Mouse (Mus musculus): ENCODE results near the gene Fbl.
"Not testable (repeated sequence)": the region's sequence is repeated elsewhere in the genome, so short reads cannot be mapped to it uniquely, and the experiment has no call there.

The Fbl gene

DNA sequence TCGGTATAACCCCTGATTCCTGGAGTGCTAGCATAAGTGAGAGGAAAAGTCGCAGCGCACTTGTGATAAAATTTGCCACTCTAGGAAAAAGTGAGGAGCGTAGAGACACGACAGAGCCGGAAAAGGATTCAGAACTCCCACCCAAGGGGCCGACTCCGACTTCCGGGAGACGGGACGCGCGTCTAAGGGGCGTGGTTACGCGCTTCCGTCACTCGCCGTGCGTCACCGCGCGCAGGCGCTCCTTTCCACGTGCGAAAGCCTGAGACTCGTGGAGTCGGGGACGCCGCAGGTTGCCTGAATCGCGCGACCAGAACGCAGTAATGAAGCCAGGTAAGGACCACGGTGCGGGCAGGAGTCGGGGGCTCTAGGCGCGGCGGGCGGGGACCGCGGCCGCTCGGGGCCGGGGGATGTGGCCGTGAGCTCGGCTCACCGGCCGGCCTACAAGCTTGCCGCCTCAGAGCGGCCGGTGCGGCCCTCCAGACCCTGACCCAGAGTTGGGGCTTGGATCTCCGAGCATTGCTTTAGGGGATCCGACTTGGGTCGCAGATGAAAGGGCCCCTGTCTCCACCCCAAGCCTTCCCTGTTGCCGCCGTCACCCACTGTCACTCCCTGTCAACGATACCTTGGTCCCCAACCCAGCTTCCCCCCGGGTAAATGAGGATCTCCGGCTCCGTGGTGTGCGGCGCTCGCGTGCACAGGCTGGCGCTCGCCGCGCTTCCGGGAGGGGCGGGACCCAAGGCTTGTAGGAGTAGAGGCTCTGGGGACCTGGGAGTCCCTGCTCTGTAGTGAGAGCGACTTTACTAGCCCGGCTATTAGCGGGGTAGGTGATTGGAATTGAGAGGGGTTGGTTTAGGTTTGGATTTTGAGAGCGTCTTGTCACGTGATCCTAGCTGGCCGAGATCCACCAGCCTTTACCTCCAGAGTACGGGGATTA lies at the start of gene Fbl:
Fbl (plus strand) TSS at position 222 of the 934 bp plus-strand sequence.
- peak; percentile 89 for DNase-seq

- no peak for DNase-seq
Observed at GRCm38 (mm10) chr7:28129166-28129565, 40.3 kb upstream of the Fbl start, which contains the start of gene 9530053A07Rik. Gene 9530053A07Rik (plus strand): TSS chr7:28129466.

DNA sequence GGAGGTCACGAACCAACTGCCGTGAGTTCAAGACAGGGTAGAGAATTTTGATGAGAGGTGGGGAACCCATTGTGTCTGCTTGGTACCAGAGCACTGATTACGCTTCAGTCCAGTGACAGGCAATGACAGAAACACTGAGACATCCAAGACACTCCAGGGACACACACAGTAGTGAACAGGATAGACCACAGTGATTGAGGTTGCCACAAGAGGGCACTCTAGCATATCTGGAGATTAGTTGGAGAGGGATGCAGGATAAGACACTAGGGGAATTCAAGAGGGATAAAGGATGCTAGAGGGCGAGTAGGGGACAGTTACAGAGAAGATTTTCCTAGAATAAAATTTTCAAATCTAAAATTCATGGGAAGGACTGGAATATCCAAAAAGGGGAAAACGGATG lies 31.9 kb upstream of the Fbl start:
- no peak for DNase-seq

DNA sequence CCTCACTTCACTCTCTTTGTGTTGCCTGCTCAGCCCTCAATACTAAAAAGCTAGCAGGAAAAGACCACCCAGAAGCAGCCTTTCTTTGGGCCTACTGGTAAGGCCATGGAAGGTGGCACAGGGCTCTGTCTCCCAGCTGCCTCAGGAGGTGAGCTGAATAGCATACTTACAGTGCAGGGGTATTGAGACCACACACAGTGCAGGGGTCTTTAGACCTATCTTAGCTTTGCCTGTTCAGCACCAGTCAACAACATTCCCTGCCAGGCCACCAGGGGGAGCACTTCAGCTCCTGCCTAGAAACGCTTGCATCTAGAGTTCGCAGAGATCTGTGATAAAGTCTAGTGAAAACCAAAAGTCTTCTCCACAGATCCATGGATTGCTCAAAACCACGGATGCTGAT lies 21.2 kb upstream of the Fbl start:
- DNase-seq = peak; percentile 38

DNA sequence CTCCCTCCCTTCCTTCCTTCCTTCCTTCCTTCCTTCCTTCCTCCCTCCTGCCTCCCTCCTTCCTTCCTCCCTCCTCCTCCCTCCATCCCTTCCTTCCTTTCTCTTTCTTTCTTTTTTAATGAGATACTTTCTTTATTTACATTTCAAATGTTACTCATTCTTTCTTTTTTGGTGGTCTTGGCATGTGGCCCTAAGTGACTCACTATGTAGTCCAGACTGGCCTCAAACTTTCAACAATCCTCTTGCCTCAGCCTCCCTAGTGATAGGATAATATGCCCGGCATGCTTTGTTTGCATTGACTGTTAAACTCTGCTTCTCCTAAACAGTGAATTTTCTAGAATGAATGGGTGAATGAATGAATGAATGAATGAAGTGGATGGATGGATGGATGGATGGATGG lies 19.7 kb upstream of the Fbl start:
- DNase-seq = no peak

DNA sequence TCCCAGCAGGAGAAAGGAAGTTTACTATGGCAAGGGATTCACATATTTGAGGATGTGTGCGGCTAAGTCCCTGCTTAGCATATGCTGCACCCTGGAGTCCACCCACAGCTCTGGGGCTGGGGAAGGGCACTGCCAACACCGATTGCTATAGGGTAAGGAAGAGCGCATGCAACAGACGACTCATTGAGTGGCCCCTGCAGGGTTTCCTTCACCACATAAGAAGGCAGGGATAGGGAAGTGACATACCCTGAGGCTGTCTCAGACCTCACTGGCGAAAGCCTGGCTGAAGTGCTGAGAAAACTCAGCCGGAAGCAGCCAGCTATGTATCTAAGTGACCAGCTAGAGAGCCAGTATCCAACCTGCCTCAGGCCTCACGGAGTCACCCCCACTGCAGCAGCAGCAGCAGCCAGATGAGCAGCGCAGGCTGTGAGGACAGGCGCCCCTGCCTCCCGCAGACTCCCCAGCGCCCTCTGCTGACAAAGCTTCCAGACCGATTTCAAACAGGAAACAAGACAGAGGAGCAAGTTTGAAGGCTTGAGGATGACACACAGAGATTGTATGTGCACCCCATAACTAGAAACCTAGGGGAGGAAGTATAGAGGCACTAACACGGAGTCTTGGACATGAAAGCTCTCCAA lies 17.8 kb upstream of the Fbl start:
- DNase-seq = no peak

GRCm38 (mm10) chr7:28153595-28153994 lies 15.9 kb upstream of the Fbl start:
- DNase-seq = not testable (repeated sequence)

DNA sequence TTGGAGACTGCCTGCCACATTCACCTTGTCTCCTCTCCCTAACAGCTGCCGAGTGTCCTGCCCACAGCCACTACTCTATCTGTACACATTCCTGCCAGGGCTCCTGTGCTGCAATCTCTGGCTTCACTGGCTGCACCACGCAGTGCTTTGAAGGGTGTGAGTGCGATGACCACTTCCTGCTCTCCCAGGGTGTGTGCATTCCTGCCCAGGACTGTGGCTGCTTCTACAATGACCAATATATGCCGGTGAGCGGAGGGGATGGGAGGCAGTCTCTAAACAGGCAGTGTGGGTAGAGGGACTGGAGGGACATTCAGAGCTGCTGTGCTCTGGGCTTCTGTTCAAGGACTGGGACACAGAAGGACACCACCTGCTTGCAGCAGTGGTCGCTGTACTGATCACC lies 10.2 kb upstream of the Fbl start:
- DNase-seq = no peak

DNA sequence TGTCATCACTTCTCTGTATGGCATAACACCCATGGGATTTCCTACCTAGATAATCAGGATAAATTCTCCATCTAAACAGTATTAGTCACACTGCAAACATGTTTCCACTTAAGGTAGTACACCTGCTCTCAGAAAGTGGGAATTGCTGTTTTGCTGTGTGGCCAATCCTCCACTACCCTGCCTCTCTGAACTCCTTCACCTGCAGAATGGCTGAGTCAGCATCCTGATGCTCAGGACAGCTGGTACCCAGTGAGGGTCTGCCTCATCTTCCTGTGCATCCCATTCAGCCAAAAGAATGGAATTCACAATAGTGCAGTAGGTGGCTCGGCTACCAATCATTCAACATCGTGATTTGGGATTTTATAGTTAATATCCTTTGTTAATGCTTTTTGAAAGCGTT lies 9.6 kb upstream of the Fbl start:
- no peak for DNase-seq

GRCm38 (mm10) chr7:28161163-28161749 lies 8.3 kb upstream of the Fbl start:
- no peak for DNase-seq

DNA sequence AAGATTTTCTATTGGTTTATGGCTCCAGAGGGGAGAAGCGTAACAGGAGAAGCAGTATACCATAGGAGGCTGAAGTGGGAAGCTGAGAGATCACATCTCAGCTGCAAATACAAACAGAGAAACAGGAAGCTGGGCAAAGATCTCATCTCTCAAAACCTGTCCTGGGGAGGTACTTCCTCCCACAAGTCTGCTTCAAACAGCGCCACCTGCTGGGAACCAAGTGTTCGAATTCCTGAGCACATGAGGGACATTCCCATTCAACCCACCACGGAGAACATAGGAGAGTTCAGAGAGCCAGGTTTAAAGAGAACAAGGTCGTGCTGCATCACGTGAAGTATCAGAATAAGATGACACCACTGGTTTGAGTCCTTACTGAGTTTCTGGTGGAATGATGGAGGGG lies 4.1 kb upstream of the Fbl start:
- no peak for DNase-seq

GRCm38 (mm10) chr7:28168320-28169115 lies 992 bp upstream of the Fbl start:
- peak; percentile 56 for DNase-seq

DNA sequence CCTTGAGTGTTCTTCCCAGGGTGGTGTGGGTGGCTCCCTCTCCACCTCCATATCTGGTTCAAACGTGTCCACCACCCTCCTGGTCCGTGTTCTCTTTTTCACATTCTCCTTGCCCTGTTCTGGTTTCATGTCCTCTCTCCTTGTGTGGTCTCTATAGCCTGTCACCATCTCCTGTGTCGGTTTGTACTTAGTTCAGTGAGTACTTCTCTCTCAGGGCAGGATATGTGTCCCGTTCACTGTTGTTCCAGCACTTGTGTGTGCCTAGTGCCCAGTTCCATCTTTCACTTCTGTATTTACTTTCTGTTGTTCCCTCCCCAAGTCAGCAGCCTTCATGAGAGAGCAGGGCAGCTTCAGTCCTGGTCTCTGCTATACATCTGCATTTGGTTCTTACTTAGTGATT lies 5.8 kb downstream of the Fbl start:
- no peak for DNase-seq

DNA sequence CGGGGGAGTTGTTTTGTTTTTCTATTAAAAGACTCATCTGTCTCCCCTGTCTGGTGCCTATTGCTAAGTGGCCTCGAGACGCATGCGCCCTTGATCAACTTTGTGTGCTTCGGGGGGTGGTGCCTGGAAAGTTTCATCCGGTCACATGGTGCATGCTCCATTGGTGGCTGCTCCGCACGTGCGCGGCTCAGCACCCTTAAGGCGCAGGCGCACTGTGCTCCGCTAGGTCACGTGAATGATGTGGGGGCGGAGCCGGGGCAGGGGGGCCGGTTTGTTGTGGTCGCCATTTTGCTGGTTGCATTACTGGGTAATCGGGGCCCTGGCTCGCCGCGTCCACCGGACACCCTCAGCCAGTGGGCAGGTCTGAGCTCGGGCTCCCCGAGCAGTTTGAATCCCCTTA lies 9.7 kb downstream of the Fbl start, which contains the start of gene Dyrk1b:
Dyrk1b (plus strand) TSS at position 242 of the 400 bp plus-strand sequence.
- DNase-seq = peak; percentile 98

DNA sequence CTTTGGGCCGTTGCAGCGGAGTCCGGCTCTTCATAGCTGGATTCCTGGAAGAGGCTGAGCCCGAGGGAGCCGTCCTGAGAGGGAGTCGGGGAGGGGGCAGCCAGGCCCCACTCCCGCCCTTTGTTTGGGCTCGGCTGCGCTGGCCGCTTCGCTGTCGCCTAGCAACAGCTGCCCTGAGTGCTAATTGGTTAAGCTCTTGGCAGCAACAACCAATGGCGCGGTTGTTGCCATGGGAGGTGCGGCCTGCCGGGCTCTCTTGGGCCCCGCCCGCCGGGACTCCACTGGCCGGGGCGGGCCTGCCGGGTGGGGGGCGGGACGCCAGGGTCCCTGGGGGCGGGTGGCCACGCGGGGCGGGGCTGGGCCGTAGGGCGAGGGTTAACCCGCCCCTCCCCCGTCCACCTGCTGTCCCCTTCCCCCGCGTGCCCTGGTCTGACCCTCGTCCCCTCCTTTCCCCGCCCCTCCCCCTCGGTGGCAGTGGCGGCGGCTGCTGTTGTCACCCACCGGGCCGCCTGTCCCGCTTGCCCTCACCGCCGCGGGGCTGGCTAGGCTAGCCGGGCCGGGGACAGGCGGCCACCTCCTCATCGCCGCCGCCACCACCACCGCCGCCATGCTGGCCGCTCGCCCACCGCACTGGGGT lies 10.3 kb downstream of the Fbl start:
- DNase-seq = peak; percentile 96

GRCm38 (mm10) chr7:28180890-28181289 lies 11.4 kb downstream of the Fbl start:
- no peak for DNase-seq

GRCm38 (mm10) chr7:28181376-28181775 lies 11.9 kb downstream of the Fbl start:
- DNase-seq = peak; percentile 54

DNA sequence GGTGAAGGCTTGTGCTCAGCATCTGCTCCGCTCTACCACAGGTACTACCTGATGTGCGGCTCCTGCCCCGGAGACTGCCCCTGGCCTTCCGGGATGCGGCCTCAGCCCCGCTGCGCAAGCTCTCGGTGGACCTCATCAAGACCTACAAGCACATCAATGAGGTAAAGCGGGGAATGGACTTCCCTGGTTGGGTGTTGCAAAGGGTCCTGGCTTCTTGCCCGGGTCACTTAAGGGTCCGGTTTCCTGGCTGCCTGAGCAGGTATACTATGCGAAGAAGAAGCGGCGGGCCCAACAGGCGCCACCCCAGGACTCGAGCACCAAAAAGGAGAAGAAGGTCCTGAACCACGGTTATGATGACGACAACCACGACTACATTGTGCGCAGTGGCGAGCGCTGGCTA lies 12.8 kb downstream of the Fbl start:
- DNase-seq = peak; percentile 58

- no peak for DNase-seq
Observed at GRCm38 (mm10) chr7:28185884-28186283, 16.4 kb downstream of the Fbl start.

DNA sequence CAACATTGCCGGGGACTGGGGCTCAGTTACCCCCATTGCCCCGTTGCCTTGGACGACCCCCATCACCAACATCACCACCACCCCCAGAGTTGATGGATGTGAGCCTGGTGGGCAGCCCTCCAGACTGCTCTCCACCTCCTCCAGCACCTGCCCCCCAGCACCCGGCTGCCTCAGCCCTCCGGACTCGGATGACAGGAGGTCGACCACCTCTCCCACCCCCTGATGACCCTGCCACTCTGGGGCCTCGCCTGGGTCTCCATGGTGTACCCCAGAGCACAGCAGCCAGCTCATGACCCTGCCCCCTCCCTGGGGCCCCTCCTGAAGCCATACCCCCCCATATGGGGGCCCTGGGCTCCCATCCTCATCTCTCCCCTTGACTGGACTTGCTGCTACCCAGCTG lies 17.1 kb downstream of the Fbl start:
- no peak for DNase-seq

GRCm38 (mm10) chr7:28191489-28191888 lies 22.0 kb downstream of the Fbl start:
- DNase-seq = no peak

GRCm38 (mm10) chr7:28191903-28192302 lies 22.4 kb downstream of the Fbl start:
- DNase-seq = no peak

All from cerebellum, adult 9-11 months (tissue).